Mouse (Mus musculus): ENCODE data around the gene Lgals1. TPM values are rescaled to one million over a fixed set of nuclear protein-coding genes. Genes with fewer than 3 reads are reported as not detected.
A peak's percentile ranks its signal among the peaks of the same experiment; 100 is the strongest.

Gene Lgals1
- total RNA-seq, 1 experiment from 2014 or later, result 561 TPM

DNA sequence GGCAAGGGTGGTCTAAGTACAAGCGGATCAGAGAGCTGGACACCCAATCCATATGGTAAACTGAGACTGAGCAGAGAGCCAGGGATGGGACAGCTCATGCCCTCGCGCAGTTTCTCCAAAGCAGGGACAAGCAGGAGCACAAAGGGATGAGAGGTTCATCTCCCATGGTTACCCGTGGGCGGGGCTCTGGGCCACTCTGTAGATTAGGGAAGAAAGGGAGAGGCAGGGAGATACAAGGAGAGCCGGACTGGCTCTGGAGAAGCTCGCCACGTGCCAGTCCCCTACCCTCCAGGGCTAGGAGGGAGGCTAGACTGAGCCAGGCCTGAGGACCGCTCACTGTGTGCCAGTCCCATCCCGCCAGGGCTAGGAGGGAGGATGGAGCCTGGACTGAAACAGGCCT is 10.8 kb downstream of the Lgals1 start:
- DNase-seq, result no peak

DNA sequence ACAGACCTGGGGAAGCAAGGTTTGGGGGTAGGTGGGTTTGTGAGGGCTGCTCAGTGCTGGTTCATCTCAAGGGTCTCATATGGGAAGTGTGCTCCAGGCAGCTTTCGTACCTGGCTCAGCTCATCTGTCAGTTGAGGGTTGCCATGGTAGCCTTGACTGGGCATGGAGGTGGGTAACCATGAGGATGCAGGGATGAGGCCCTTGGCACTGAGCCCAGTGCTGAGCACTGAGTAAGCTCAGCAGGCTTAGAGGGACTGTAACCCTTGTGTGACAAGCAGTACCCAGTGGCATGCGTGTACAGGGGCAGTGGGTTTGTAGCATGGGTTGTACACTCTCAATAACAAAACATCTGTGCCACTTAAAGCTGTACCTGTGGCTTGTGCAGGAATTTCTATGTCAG is 11.4 kb downstream of the Lgals1 start:
- peak; percentile 39 for DNase-seq

- DNase-seq, result no peak
Measured at GRCm38 (mm10) chr15:78940325-78940724, 13.8 kb downstream of the Lgals1 start.

GRCm38 (mm10) chr15:78942663-78943062 is 16.1 kb downstream of the Lgals1 start:
- peak; percentile 92 for DNase-seq

GRCm38 (mm10) chr15:78946232-78946631 is 19.7 kb downstream of the Lgals1 start:
- no peak for DNase-seq

DNA sequence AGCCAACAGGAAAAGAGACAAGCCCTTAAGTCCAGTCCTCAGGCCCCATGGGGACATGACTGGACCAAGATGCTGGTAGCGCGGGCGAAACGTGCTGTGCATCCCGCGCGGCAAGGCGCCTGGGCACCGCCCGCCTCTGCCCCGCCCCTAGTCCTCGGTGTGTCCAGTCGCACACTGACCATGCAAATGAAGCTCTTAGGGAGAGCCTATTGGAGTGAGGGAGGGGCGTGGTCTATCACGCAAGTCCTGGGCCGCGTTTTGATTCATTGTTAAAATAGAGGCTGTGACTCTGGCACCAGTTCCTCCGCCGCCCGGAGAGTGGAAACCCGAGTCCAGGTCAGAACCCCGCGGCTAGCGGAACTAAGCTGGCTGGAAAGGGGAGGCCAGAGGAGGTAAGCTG is 21.1 kb downstream of the Lgals1 start, which contains the start of gene Triobp:
Gene Triobp, plus strand, starts transcription at position 68 of the 400 bp plus-strand sequence.
- peak; percentile 94 for DNase-seq

DNA sequence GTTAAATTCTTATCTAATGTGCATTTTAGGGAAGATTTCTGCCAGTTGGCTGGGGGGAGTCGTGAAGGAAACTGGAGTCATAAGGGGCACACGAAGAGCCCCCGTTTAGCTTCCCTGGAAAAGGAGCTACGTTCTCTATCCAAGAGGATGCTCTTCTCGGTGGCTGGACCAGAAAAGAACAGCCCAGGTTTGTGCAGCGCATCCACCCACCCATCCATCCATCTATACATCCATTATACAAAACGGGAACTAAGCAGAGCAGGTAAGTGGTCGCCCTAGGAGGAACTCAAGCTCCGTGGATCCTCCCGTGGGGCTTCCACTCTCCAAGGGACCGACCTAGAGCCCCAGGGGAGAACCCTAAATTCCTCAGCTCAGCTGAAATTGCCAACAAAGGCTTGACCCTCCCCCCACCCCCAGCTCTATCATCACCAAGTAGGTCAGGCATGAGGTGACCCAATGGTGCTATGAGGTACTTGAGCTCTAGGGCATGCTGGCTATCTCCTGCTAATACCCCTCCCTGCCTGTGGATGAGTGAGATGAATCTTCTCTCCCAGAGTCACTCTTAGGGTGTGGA is 21.7 kb downstream of the Lgals1 start:
- no peak for DNase-seq

GRCm38 (mm10) chr15:78948883-78949282 is 22.4 kb downstream of the Lgals1 start:
- no peak for DNase-seq

GRCm38 (mm10) chr15:78955663-78956062 is 29.1 kb downstream of the Lgals1 start:
- no peak for DNase-seq

- DNase-seq, result no peak
Measured at GRCm38 (mm10) chr15:78956351-78956750, 29.8 kb downstream of the Lgals1 start.

DNA sequence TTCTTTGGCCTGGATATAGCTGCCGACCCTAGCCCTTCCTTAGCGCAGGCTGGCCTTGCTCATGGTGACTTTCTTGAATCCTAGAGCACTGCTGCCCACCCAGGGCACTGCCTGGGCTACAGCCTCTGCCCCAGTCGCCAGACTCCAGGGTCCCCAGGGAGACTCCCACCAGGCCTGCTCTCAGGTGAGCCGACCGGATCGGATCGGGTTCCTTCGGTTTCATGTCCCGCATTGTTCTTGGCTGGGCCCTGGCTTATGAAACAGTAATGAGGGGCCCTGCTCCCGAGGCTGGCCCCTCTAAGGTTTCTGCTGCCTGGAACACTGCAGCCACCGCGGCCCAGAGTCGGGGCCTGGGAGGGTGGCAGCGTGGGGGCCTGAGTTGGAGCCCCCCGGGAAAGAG is 30.5 kb downstream of the Lgals1 start:
- DNase-seq, result no peak

- DNase-seq, result no peak
Measured at GRCm38 (mm10) chr15:78959537-78959936, 33.0 kb downstream of the Lgals1 start.

DNA sequence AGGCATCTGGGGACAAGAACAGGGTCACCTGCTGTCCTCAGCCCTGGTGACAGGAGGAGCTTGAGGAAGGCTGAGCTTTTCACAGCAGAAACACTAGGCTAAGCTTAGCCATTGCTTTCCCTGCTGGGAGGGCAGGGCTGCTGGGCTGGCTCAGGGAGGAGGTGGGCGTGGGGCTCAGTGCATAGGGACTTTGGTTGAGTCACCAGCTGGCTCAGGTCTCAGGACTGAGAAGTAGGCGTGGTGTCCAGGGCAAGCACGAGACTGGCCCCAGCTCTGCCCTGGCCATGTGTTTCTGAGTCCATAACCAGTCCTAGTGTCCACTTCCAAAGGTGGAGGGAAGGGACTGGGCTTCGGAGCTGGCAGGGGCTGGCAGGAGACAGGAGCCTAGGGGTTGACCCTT is 33.6 kb downstream of the Lgals1 start:
- DNase-seq, result peak; percentile 82

DNA sequence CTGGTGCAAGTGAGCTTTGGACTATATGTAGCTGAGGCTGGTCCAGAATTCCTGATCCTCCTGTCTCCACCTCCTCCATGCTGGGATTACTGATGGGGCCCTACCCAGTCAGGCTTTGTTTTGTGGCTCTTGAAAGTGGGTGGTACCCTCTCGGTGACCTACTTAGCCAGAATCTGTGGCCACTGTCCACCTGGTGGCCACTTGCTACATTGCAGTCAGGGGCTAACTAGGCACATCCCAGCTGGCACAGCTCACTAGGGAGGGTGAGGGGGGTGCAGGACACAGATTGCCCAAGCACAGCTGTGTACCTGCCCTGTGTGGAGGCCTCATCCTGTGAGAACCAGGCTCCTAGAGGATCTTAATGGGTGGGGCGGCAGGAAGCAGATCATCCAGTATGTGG is 36.4 kb downstream of the Lgals1 start:
- peak; percentile 89 for DNase-seq

DNA sequence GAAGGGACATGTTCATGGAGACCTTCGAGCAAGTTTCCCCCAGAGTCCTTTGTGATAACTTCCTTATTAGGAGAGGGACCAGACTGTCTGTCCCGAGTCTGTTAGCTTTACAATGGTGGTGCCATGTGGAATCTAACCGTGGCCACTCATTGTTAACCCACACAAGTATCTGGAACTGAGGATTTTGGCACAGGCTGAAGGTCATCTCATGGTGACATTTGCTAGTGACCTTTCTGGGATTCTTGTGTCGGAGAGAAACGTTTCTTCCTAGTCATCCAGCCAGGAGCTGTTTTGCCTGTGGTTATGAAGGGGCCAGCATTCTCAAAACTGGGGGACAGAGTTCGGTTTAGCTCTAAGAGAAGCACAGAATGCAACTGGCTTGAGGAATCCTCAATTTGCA is 45.1 kb downstream of the Lgals1 start:
- DNase-seq, result peak; percentile 68

DNA sequence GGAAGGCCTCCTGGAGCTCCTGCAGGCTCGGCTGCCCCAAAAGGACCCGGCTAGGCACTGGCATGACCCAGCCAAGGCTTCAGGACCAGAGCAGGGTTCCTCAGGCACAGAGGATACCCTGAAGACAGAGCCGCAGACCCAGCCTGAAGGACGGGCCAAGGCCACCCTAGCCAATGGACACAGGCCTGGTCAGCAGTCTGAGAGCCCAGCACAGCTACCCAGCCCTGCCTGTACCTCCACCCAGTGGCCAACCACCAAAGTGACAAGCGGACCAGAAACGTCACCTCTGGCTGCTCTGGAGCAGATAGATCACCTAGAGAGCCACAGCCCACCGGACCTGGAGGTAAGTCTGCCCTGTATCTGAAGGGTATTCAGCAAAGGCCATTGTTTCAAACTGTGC is 47.4 kb downstream of the Lgals1 start:
- DNase-seq, result peak; percentile 83

DNA sequence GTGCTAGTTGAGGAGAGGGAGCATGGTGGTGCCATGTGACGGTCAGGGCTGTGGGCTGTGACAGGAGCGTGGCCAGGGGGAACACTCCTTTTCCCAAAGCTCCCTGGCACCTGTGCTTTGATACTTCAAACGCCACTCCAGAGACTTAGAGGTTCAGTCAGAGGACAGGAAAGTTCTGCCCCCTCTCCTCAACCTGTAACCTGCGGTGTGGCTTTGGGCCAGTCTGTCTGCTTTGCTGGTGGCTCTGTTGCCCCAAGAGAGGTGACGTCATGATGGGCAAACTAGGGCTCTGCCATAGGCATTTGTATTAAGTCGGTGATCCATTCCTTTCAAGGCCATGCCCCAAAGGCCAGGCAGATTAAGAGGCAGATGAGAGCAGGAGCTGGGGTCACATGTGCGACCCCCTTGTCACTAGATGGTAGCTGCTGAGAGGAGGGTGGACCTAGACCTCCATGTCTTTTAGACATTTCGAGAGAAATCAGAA is 51.2 kb downstream of the Lgals1 start:
- DNase-seq, result no peak

DNA sequence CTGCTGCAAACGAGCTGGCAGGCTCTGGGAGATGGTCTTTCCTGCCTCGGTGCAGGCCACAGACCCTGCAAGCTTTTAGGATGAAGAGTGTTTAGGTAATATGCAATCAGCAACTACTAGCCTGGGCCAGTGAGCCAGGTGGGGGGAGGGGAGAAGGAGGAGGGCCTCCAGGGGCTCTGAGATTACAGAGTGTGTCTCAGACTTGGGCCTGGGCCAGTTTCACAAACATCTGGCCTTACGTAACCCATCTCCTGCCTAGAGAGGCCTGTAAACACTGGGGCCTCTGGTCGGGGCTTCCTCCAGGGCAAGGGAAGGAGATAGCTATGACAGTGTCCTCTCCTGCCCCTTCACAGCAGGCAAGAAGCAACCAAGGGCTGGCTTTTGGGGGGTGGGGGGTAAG is 52.4 kb downstream of the Lgals1 start:
- DNase-seq, result peak; percentile 91

Small RNA genes lying within 50 kb of the gene (microRNA-seq; reads per million reads assigned to microRNA genes)
- 0 reads per million in 2 experiments for gene Mir6955

Other genes with a start within 250 kb of the Lgals1 start
- gene Elfn2, start 208.0 kb upstream of the Lgals1 start, total RNA-seq (2021), result 4.4 and 5.6 TPM in 2 replicates
- 13.1 and 19.8 TPM in 2 replicates for gene Mfng, start 153.2 kb upstream of the Lgals1 start, total RNA-seq (2021)
- 10.6 and 12.7 TPM in 2 replicates for gene Card10, start 123.7 kb upstream of the Lgals1 start, total RNA-seq (2021)
- gene Cdc42ep1, start 84.1 kb upstream of the Lgals1 start, total RNA-seq (2021), result 44.5 and 45.1 TPM in 2 replicates
- gene Lgals2, start 71.2 kb upstream of the Lgals1 start, total RNA-seq (2021), result 0.85 TPM in 1 of 2 replicates, not detected in the other
- gene Gga1, start 49.5 kb upstream of the Lgals1 start, total RNA-seq (2021), result 51.7 and 52.0 TPM in 2 replicates
- not detected in 2 replicates for gene Gm49510, start 27.1 kb upstream of the Lgals1 start, total RNA-seq (2021)
- gene Sh3bp1, start 27.0 kb upstream of the Lgals1 start, total RNA-seq (2021), result 6.6 and 15.2 TPM in 2 replicates
- 4.4 and 6.2 TPM in 2 replicates for gene Pdxp, start 12.8 kb upstream of the Lgals1 start, total RNA-seq (2021)
- gene Nol12, start 8.2 kb downstream of the Lgals1 start, total RNA-seq (2021), result 37.0 and 44.4 TPM in 2 replicates
- 82.2 and 85.0 TPM in 2 replicates for gene Triobp, start 21.0 kb downstream of the Lgals1 start, total RNA-seq (2021)
- gene H1f0, start 101.7 kb downstream of the Lgals1 start, total RNA-seq (2021), result 162 and 178 TPM in 2 replicates
- gene Galr3, start 115.2 kb downstream of the Lgals1 start, total RNA-seq (2021), result 0.41 and 0.78 TPM in 2 replicates
- 23.3 and 24.1 TPM in 2 replicates for gene Ankrd54, start 136.2 kb downstream of the Lgals1 start, total RNA-seq (2021)
- gene Eif3l, start 148.5 kb downstream of the Lgals1 start, total RNA-seq (2021), result 171 and 177 TPM in 2 replicates
- gene Micall1, start 182.2 kb downstream of the Lgals1 start, total RNA-seq (2021), result 34.3 and 41.0 TPM in 2 replicates
- 110 and 127 TPM in 2 replicates for gene Polr2f, start 214.3 kb downstream of the Lgals1 start, total RNA-seq (2021)
- gene 1700088E04Rik, start 214.5 kb downstream of the Lgals1 start, total RNA-seq (2021), result 4.4 and 4.7 TPM in 2 replicates
- 2.3 and 3.3 TPM in 2 replicates for gene Sox10, start 238.5 kb downstream of the Lgals1 start, total RNA-seq (2021)